Mouse (Mus musculus) cortical plate, adult 2 months (tissue): ENCODE data around the gene Zfp931. TPM values are rescaled to one million over a fixed set of nuclear protein-coding genes. Genes with fewer than 3 reads are reported as not detected.
"Not testable (repeated sequence)": the region's sequence is repeated elsewhere in the genome, so short reads cannot be mapped to it uniquely, and the experiment has no call there.

ENCODE experiments used
- H3K27ac ChIP-seq: fragments of 200-500 bp; 2 replicates; pipeline ENCODE4 v1.5.1; 2012; ENCODE audit warnings: low read length, control low read depth, inconsistent platforms; ENCODE audit not compliant: insufficient read depth
- H3K4me1 ChIP-seq: fragments of 200-500 bp; 2 replicates; pipeline ENCODE4 v1.6.1; 2011; ENCODE audit warnings: low read length; ENCODE audit not compliant: control insufficient read depth, insufficient read depth
- H3K4me3 ChIP-seq: fragments of 200-500 bp; 2 replicates; pipeline ENCODE4 v1.5.1; 2011; ENCODE audit warnings: mild to moderate bottlenecking, low read length, control low read depth; ENCODE audit not compliant: insufficient read depth
- CTCF ChIP-seq: fragments of 200-500 bp; IDR thresholded peaks from 2 replicates; pipeline ENCODE4 v1.5.1; 2011; ENCODE audit warnings: mild to moderate bottlenecking, control low read depth, low read length; ENCODE audit not compliant: insufficient read depth; ENCODE audit errors: extremely low read depth
- POLR2A ChIP-seq: fragments of 200-500 bp; IDR thresholded peaks from 2 replicates; pipeline ENCODE4 v1.6.1; 2011; ENCODE audit warnings: mild to moderate bottlenecking, low read length, control low read depth; ENCODE audit not compliant: insufficient read depth; ENCODE audit errors: extremely low read depth
- polyA plus RNA-seq: library from polyadenylated mRNA; depleted of rRNA; stranded (reverse); fragments of >200 nt; gene quantifications from 2 replicates; pipeline ENCODE4 v1.2.3, GENCODE M21; 2012; rRNA removed

Zfp931 gene
- polyA plus RNA-seq, 1 experiment = 15.9 TPM

DNA sequence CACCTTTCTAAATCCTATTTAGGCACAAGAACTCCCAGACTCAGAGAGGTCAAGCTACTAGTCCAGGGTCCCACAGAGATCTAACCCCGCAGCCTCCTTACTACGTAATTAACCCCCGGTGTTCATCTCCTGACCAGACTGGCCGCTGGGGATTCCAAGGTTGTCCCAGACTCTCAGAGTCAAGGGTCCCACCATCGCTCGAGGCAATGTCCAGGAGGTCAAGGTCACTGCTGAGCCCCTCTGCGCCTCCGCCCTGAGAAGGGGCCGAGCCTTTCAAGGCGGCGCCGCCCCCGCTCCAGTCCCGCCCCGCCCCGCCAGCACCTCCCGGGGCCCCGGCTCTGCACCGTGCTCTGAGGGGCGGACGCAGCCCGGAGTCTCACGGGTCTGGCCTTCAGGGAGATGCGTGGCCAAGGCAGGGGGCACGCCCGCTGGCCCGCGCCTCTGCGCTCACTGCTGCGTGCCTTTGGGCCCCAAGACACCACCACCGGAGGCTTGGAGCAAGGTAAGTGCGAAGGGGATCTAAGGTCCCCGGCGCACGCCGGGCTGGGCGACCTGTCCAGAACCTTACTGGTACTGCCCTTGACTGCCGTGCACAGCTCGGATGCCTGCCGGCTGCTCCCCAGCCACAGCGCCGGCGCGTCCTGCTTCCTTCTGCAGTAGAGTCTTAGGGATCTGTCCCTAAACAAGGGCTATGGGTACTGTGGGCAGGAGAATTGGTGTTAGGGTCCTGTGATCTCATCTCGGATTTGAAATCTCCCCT is 40.7 kb upstream of the Zfp931 start, which contains the start of gene Phactr3:
TSS of gene Phactr3 (plus strand) at position 175 of the 760 bp plus-strand sequence.
- no peak within 1 kb of the TSS for H3K27ac ChIP-seq
- peak within 1 kb of the TSS; percentile 34 for H3K4me3 ChIP-seq
- TF ChIP-seq POLR2A (no peak), CTCF (no peak)
- no peaks in the 10 kb centered on the region for H3K4me1 ChIP-seq

DNA sequence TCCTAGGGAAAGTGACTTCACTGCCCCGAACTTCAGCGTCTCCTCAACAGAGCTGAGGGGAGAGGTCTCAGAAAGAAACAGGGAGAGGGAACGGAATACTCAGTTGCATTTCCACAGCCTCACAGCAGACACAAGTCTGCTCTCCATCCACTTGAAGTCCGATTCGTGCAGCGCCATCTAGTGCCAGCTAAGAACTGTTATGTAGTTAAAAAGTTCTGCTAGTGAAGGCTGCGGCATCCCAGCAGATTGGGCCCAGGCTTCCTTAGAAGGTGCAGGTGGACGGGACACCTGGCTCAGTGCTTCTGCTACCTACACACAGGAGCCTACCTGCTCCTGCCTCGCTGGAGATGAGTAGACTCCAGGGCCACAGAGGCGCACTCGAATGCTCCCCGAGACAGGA is 39.7 kb upstream of the Zfp931 start:
- Histone ChIP-seq H3K4me3 (no peak overlapping the region), H3K27ac (no peak overlapping the region), H3K4me1 (no peaks in the 10 kb centered on the region)
- TF ChIP-seq CTCF (peak; percentile 78), POLR2A (no peak)

DNA sequence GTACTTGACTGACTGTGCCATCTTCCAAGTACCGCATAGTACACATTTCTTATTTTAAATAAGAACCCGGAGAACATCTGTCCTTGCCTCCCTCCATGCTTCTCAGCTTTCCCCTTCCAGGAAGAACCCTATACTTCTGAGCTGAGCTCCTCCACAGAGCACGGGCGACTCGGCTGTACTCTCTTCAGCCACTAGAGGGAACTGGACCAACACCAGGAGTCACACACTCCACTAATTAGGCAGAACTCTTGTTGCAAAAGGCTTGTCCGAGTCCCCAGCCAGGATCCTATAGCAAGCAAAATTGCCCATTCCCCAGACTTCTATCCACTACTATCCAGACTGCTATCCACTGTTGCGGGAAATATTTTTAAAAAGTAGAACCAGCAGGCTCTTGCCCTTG is 23.7 kb upstream of the Zfp931 start:
- no peak for TF ChIP-seq POLR2A
- TF ChIP-seq CTCF = peak; percentile 74
- Histone ChIP-seq H3K4me1 (no peaks in the 10 kb centered on the region), H3K4me3 (no peak overlapping the region), H3K27ac (no peak overlapping the region)

DNA sequence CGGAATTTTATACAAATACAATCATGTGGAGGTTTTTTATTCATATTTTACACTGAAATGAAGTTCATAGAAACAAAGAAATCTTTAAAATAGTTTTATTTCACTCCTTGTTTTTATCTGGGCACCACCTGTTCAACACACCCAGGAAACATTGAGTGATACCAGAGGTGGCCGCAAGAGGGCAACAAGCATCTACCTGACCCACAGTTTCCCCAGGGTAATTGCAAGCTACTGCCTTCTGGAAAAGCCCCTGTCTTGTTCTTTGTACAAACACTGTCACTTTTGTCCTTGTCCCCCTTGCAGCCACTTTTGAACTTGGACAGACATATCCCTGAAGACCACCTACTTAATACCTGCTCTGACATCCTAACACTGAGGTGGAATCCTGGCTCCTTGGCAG is 19.7 kb upstream of the Zfp931 start:
- Histone ChIP-seq H3K27ac (no peak overlapping the region), H3K4me1 (no peaks in the 10 kb centered on the region), H3K4me3 (no peak overlapping the region)
- TF ChIP-seq CTCF (peak; percentile 81), POLR2A (no peak)

DNA sequence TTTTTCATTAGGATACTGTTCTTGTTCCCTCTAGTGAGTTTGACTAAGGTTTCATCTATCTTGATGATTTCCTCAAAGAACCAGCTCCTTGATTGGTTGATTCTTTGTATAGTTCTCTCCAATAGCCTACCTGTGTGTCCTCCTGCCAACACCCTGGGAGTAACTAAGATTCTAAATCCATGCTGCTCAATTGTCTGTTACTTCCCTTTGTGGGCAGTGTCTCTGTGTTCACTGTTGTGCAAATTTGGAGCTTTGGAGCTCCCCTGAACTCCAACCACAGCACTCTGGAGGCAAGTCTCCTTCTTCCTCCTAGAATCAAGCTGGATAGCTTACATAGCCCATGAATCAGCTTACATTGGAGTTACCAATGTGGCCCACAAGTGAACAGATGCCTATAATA is 11.3 kb upstream of the Zfp931 start:
- Histone ChIP-seq H3K4me1 (no peaks in the 10 kb centered on the region), H3K4me3 (no peak overlapping the region), H3K27ac (no peak overlapping the region)
- TF ChIP-seq CTCF (no peak), POLR2A (no peak)

DNA sequence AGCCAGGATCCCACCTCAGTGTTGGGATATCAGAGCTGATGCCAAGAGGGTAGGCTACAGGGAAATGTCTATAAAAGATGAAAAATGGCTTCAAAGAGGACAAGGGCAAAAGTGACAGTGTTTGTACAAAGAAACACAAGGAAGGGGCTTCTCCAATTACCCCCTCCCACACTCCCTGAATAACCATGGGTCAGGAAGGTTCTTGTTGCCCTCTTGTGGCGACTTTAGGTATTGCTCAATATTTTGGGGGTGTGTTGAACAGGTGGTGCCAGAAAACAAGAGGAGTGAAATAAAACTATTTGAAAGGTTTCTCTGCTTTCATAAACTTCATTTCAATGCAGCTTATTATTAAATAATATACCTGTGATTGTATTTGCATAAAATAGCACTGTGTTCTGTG is 20.1 kb downstream of the Zfp931 start:
- Histone ChIP-seq H3K27ac (no peak overlapping the region), H3K4me3 (no peak overlapping the region), H3K4me1 (no peaks in the 10 kb centered on the region)
- TF ChIP-seq POLR2A (no peak), CTCF (peak; percentile 54; the same call in 1 of the 2 replicates)

DNA sequence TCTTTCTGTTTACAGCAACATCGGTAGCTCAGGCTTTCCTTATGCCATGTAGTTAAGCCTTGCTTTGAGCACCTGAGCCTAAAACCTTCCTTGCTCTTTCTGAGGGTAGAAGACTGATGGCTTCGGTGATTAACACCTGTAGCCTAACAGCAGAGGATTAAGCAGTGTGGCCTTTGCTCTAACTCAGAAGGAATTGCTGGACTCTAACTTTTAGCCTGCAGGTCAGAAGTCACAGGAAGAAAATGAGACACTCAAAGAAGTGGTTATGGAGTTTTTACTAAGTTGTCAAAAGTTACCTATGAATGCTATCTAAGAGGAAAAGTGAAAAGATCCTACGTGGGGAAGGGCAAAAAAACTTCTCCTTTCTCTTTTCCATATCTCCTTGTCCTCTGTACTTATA is 50.7 kb downstream of the Zfp931 start:
- not testable (repeated sequence) for H3K4me1 ChIP-seq, H3K4me3 ChIP-seq, H3K27ac ChIP-seq

DNA sequence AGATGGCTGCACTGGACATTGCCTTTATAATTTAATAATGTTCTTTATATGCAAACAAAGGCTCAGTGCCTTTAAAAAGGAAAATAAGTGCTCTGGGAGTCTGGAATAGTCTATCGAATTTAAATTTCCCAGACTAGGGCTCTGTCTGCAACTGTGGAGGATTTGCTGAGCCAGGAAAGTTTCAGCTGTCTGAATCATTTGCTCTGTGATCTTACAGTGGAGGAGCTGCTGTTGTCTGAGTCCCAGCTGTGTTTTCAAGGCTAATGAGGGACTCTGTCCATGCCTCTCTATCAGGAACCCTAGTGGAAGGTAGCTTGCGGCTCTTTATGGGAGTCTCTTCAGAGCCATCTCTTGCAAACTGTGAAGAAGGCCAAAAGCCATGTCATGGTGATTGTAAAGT is 54.4 kb downstream of the Zfp931 start:
- H3K27ac ChIP-seq, H3K4me1 ChIP-seq: not testable (repeated sequence)
- peak overlapping the region; percentile 79 for H3K4me3 ChIP-seq

DNA sequence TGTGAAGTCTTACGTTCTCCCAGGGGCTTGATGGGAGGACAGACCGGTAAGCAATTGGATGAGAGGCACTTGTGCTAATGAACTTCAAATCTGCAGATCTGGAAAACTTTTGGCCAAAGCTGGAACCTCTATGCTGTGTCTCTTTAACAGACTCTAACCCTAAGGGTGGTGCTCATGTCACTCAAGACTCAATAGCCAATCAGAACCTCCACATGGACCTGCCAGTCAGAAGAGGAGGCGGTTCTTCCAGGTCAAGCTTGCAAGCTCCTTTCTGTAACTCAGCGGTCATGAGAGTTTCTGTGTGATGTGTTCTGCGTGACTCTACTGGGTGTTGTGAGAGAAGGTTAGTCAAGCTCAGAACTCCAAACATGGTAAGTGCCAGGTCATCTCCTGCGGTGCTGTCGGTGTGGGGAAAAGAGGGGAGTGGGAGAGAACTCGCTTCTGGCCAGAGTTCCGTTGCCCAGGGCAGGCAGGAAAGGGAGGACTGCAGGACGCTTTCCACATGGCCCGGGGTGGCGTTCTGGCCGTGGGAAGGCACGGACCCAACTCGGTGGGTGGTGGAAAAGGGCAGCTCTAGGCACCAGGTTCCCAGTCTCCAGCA is 55.2 kb downstream of the Zfp931 start, which contains the start of gene Zfp971:
TSS of gene Zfp971 (plus strand) at position 274 of the 601 bp plus-strand sequence.
- H3K27ac ChIP-seq, H3K4me1 ChIP-seq: not testable (repeated sequence)
- peak within 1 kb of the TSS; percentile 79 for H3K4me3 ChIP-seq

DNA sequence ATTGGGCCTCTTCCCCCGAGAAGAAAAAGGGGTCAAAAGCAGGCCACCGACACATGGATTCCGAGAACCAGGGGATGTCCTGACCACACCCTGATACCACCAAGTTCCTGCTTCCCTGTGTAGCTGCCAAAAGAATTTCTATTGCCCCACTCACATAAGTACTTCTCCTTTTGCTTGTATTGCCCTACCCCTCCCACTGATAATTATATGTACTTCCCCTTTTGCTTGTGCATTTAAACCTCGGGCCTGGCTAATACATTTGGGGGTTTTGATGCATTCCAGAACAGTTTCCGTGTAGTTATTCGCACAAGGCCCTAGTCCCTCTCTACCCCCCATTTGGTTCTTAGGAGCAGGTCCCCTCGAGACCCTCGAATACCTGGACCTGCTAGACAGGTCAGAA is 57.5 kb downstream of the Zfp931 start:
- not testable (repeated sequence) for H3K27ac ChIP-seq

DNA sequence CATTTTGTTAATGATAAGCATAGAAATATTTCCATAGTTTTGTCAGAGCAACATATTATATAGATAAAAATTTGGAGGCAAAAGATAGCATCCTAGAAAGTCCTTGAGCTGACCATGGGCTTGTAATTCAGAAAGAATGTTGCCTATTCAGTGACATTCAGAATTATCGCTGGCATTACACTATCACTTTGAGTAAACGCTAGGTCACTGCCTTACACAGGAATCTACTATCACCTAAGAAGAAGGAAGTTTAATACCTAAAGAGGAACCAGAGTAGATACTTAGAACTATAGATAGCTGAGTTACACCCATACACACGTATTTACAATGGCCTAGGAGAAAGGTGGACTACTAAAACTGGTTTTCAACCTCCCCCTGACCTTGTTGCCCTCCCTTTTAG is 58.8 kb downstream of the Zfp931 start:
- H3K4me3 ChIP-seq, H3K27ac ChIP-seq, H3K4me1 ChIP-seq: not testable (repeated sequence)

More for the DNA sequence above, 57.5 kb downstream of the Zfp931 start:
- H3K4me1 ChIP-seq, H3K4me3 ChIP-seq: not testable (repeated sequence)

Other genes starting within 250 kb of the Zfp931 start
- 48.2 and 51.0 TPM in 2 replicates for gene Gm14325, start 238.1 kb downstream of the Zfp931 start, polyA plus RNA-seq
- gene Gm14327, start 181.4 kb downstream of the Zfp931 start, polyA plus RNA-seq = 3.1 and 3.2 TPM in 2 replicates
- gene Zfp972, start 152.9 kb downstream of the Zfp931 start, polyA plus RNA-seq = 1.3 and 1.5 TPM in 2 replicates
- gene Gm14326, start 121.2 kb downstream of the Zfp931 start, polyA plus RNA-seq = 22.0 and 22.6 TPM in 2 replicates
- 10.4 and 11.6 TPM in 2 replicates for gene Zfp971, start 55.2 kb downstream of the Zfp931 start, polyA plus RNA-seq
- 135 and 136 TPM in 2 replicates for gene Phactr3, start 40.5 kb upstream of the Zfp931 start, polyA plus RNA-seq